Mouse (Mus musculus): ENCODE data around the gene Dcaf7. TPM values are rescaled to one million over a fixed set of nuclear protein-coding genes. Genes with fewer than 3 reads are reported as not detected.
A peak's percentile ranks its signal among the peaks of the same experiment; 100 is the strongest.

Dcaf7 gene
- total and polyA plus RNA-seq, 3 experiments, result 28.9 to 39.2 (median 36.5) TPM

DNA sequence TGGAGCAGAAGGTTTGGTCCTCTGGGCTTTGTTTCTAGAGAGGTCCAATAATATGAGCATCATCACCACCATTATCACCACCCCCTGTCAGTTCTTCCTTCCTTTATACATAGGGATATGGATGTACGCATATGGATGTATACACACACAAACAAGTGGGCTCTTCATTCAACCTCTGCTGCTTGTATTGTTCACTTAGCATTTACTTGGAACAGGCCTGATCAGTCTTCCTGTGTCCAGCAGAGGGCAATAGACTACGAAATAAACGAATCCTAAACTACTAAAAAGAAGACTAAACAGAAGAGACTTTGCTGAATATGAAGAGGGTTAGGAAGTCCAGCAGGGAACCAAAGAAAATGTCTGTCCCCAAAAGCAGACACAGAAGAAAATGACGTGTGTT is 35.0 kb upstream of the Dcaf7 start:
- intact Hi-C loops (cut with DNase I), result loop anchor here (2.0 kb wide), 1 partner anchor 25 kb away; no protein-coding TSS in a partner anchor
- no peak for DNase-seq

GRCm38 (mm10) chr11:106004576-106004975 is 32.1 kb upstream of the Dcaf7 start:
- no peak overlapping the region for H3K4me3 ChIP-seq
- H3K36me3 ChIP-seq (ENCODE audit: control insufficient read depth, insufficient read depth, low read length), result no peaks in the 10 kb centered on the region
- DNase-seq, result no peak
- WGBS, result 76% methylated on average over 1 of the region's 1 CpGs
- H3K27me3 ChIP-seq (ENCODE audit: control insufficient read depth, insufficient read depth, low read length), result no peaks in the 10 kb centered on the region; the same call in 1 of the 2 replicates
- no peak overlapping the region for H3K27ac ChIP-seq
- H3K9ac ChIP-seq (ENCODE audit: low read depth, low read length), result no peak overlapping the region
- intact Hi-C loops (cut with DNase I), result no loop called here
- no peaks in the 10 kb centered on the region for H3K4me1 ChIP-seq (ENCODE audit: control insufficient read depth, insufficient read depth, low read length)
- H3K79me2 ChIP-seq (replicated peaks; ENCODE audit: control insufficient read depth, insufficient read depth, low read length), result no peaks in the 10 kb centered on the region
- TF ChIP-seq EP300 (IDR thresholded peaks at IDR 0.05; ENCODE audit: insufficient read depth, low read depth, low read length) (no peak), POLR2A (IDR thresholded peaks at IDR 0.05; ENCODE audit: insufficient read depth, low read depth, low read length) (no peak)

More for the DNA sequence above, 35.0 kb upstream of the Dcaf7 start:
- Histone ChIP-seq H3K79me2 (replicated peaks; ENCODE audit: control insufficient read depth, insufficient read depth, low read length) (no peaks in the 10 kb centered on the region), H3K4me1 (ENCODE audit: control insufficient read depth, insufficient read depth, low read length) (no peaks in the 10 kb centered on the region), H3K27me3 (ENCODE audit: control insufficient read depth, insufficient read depth, low read length) (no peaks in the 10 kb centered on the region), H3K36me3 (ENCODE audit: control insufficient read depth, insufficient read depth, low read length) (no peaks in the 10 kb centered on the region), H3K9ac (ENCODE audit: low read depth, low read length) (no peak overlapping the region), H3K4me3 (no peak overlapping the region), H3K27ac (no peak overlapping the region)
- TF ChIP-seq EP300 (IDR thresholded peaks at IDR 0.05; ENCODE audit: insufficient read depth, low read depth, low read length), result no peak
- peak; percentile 80 for TF ChIP-seq CTCF (IDR thresholded peaks at IDR 0.05)
- 25% methylated on average over 4 of the region's 4 CpGs for WGBS

GRCm38 (mm10) chr11:106005970-106006369 is 30.7 kb upstream of the Dcaf7 start:
- no peaks in the 10 kb centered on the region for H3K4me1 ChIP-seq (ENCODE audit: control insufficient read depth, insufficient read depth, low read length)
- no peak for DNase-seq
- peaks cover 1% of the 10 kb centered on the region; the same call in 1 of the 2 replicates for H3K27me3 ChIP-seq (ENCODE audit: control insufficient read depth, insufficient read depth, low read length)
- intact Hi-C loops (cut with DNase I), result no loop called here
- no peak overlapping the region for H3K4me3 ChIP-seq
- H3K27ac ChIP-seq, result no peak overlapping the region
- H3K79me2 ChIP-seq (replicated peaks; ENCODE audit: control insufficient read depth, insufficient read depth, low read length), result no peaks in the 10 kb centered on the region
- H3K9ac ChIP-seq (ENCODE audit: low read depth, low read length), result no peak overlapping the region
- H3K36me3 ChIP-seq (ENCODE audit: control insufficient read depth, insufficient read depth, low read length), result no peaks in the 10 kb centered on the region
- WGBS, result 49% methylated on average over 5 of the region's 5 CpGs
- no peak for TF ChIP-seq CTCF (IDR thresholded peaks at IDR 0.05)
- no peak for TF ChIP-seq POLR2A (IDR thresholded peaks at IDR 0.05; ENCODE audit: insufficient read depth, low read depth, low read length)
- no peak for TF ChIP-seq EP300 (IDR thresholded peaks at IDR 0.05; ENCODE audit: insufficient read depth, low read depth, low read length)

DNA sequence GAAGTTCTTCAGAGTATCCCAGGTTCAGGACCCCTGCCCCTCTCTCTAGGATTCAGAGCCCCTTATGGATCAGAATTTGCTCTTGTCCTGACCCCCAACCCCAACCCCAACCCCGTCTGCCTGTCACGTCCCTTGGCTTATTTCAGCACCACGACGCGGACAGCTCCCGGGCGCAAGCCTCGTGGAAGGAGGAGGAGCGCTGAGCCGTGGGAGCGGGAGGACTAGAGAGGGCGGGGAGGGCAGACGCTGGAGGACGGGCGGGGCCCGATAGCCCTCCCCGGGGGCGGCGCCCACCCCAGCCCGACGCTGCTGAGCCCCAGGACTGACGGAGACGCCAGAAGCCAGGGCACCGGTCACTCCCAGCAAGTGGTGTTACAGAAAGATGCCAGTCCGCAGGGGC is 28.9 kb upstream of the Dcaf7 start, which contains the start of gene Kcnh6:
TSS of gene Kcnh6 (plus strand) at position 304 of the 400 bp plus-strand sequence.
- 2% methylated on average over 25 of the region's 25 CpGs for WGBS
- no peaks in the 10 kb centered on the region for H3K79me2 ChIP-seq (replicated peaks; ENCODE audit: control insufficient read depth, insufficient read depth, low read length)
- peak; percentile 52 to 79 for DNase-seq
- no peak within 1 kb of the TSS for H3K4me3 ChIP-seq
- H3K36me3 ChIP-seq (ENCODE audit: control insufficient read depth, insufficient read depth, low read length), result no peaks in the 10 kb centered on the region
- no peaks in the 10 kb centered on the region; the same call in 1 of the 2 replicates for H3K4me1 ChIP-seq (ENCODE audit: control insufficient read depth, insufficient read depth, low read length)
- H3K27ac ChIP-seq, result no peak within 1 kb of the TSS
- no peak within 1 kb of the TSS for H3K9ac ChIP-seq (ENCODE audit: low read depth, low read length)
- intact Hi-C loops (cut with DNase I), result no loop called here
- TF ChIP-seq EP300 (IDR thresholded peaks at IDR 0.05; ENCODE audit: insufficient read depth, low read depth, low read length) (no peak), CTCF (IDR thresholded peaks at IDR 0.05) (no peak), POLR2A (IDR thresholded peaks at IDR 0.05; ENCODE audit: insufficient read depth, low read depth, low read length) (no peak)
- peaks cover 1% of the 10 kb centered on the region; the same call in 1 of the 2 replicates for H3K27me3 ChIP-seq (ENCODE audit: control insufficient read depth, insufficient read depth, low read length)

GRCm38 (mm10) chr11:106012711-106013110 is 24.0 kb upstream of the Dcaf7 start:
- DNase-seq, result no peak
- Histone ChIP-seq H3K4me1 (ENCODE audit: control insufficient read depth, insufficient read depth, low read length) (peaks cover 5% of the 10 kb centered on the region), H3K27me3 (ENCODE audit: control insufficient read depth, insufficient read depth, low read length) (peaks cover 1% of the 10 kb centered on the region; the same call in 1 of the 2 replicates), H3K27ac (no peak overlapping the region), H3K79me2 (replicated peaks; ENCODE audit: control insufficient read depth, insufficient read depth, low read length) (no peaks in the 10 kb centered on the region), H3K36me3 (ENCODE audit: control insufficient read depth, insufficient read depth, low read length) (no peaks in the 10 kb centered on the region), H3K9ac (ENCODE audit: low read depth, low read length) (no peak overlapping the region), H3K4me3 (no peak overlapping the region)
- TF ChIP-seq CTCF (IDR thresholded peaks at IDR 0.05) (no peak), POLR2A (IDR thresholded peaks at IDR 0.05; ENCODE audit: insufficient read depth, low read depth, low read length) (no peak), EP300 (IDR thresholded peaks at IDR 0.05; ENCODE audit: insufficient read depth, low read depth, low read length) (no peak)
- intact Hi-C loops (cut with DNase I), result no loop called here
- 38% methylated on average over 7 of the region's 7 CpGs for WGBS

GRCm38 (mm10) chr11:106013556-106014225 is 23.0 kb upstream of the Dcaf7 start:
- DNase-seq, result peak; percentile 35 to 38
- intact Hi-C loops (cut with DNase I), result no loop called here
- H3K4me3 ChIP-seq, result no peak overlapping the region
- no peaks in the 10 kb centered on the region for H3K79me2 ChIP-seq (replicated peaks; ENCODE audit: control insufficient read depth, insufficient read depth, low read length)
- H3K4me1 ChIP-seq (ENCODE audit: control insufficient read depth, insufficient read depth, low read length), result peaks cover 5% of the 10 kb centered on the region
- H3K27me3 ChIP-seq (ENCODE audit: control insufficient read depth, insufficient read depth, low read length), result peaks cover 1% of the 10 kb centered on the region; the same call in 1 of the 2 replicates
- no peak overlapping the region for H3K27ac ChIP-seq
- H3K9ac ChIP-seq (ENCODE audit: low read depth, low read length), result no peak overlapping the region
- WGBS, result 19% methylated on average over 11 of the region's 11 CpGs
- H3K36me3 ChIP-seq (ENCODE audit: control insufficient read depth, insufficient read depth, low read length), result no peaks in the 10 kb centered on the region
- TF ChIP-seq EP300 (IDR thresholded peaks at IDR 0.05; ENCODE audit: insufficient read depth, low read depth, low read length), result no peak
- no peak for TF ChIP-seq CTCF (IDR thresholded peaks at IDR 0.05)
- TF ChIP-seq POLR2A (IDR thresholded peaks at IDR 0.05; ENCODE audit: insufficient read depth, low read depth, low read length), result no peak
